Mouse (Mus musculus) CH12.LX (cell line): Measurements from ENCODE around the gene Samd3. TPM values are rescaled to one million over a fixed set of nuclear protein-coding genes. Genes with fewer than 3 reads are reported as not detected.

ENCODE experiments used
- DNase-seq: peaks from one replicate; pipeline ENCODE4 v3.0.0-alpha.2; 2013; ENCODE audit errors: extremely low read depth
- H3K27ac ChIP-seq: 2 replicates; pipeline ENCODE4 v1.5.1; 2012; ENCODE audit warnings: low read depth, mild to moderate bottlenecking, control low read depth, moderate library complexity; ENCODE audit not compliant: insufficient read depth
- H3K27me3 ChIP-seq: replicated peaks from 2 replicates; pipeline ENCODE3; 2012; ENCODE audit warnings: inconsistent platforms
- H3K36me3 ChIP-seq, 2 experiments: replicated peaks in 1 of 2; 2 replicates each; pipeline versions ENCODE3 to v1.6.1; 2012; ENCODE audit warnings: inconsistent platforms in 1 of 2, low read length in 1 of 2, mild to moderate bottlenecking in 1 of 2, mixed read lengths in 1 of 2, moderate library complexity in 1 of 2; ENCODE audit not compliant: control insufficient read depth in 1 of 2, insufficient read depth in 1 of 2
- H3K4me1 ChIP-seq, 2 experiments: 2 replicates each; pipeline ENCODE4 v1.6.1; 2012; ENCODE audit warnings: inconsistent platforms in 1 of 2, moderate library complexity in 1 of 2; ENCODE audit not compliant: insufficient read depth in 2 of 2, control insufficient read depth in 1 of 2
- H3K4me2 ChIP-seq: 2 replicates; pipeline ENCODE4 v1.6.1; 2012; ENCODE audit warnings: low read depth, mild to moderate bottlenecking, control low read depth; ENCODE audit not compliant: poor library complexity, insufficient read depth, severe bottlenecking
- H3K4me3 ChIP-seq, 3 experiments: fragments of 150-350 bp in 1 of 3; sonication (generic) in 1 of 3; replicated peaks in 1 of 3; 2 replicates each; pipeline versions ENCODE3 to v1.5.1; 2011 to 2012; ENCODE audit warnings: low read depth in 2 of 3, low read length in 2 of 3, mild to moderate bottlenecking in 2 of 3, moderate library complexity in 2 of 3, control low read depth in 1 of 3, improper control_type of control experiment in 1 of 3, inconsistent platforms in 1 of 3, mixed read lengths in 1 of 3; ENCODE audit not compliant: poor library complexity in 1 of 3
- H3K79me2 ChIP-seq: replicated peaks from 2 replicates; pipeline ENCODE4 v1.6.1; 2012; ENCODE audit warnings: mild to moderate bottlenecking, moderate library complexity; ENCODE audit not compliant: control insufficient read depth, poor library complexity, insufficient read depth, severe bottlenecking; ENCODE audit errors: extremely low read depth
- H3K9ac ChIP-seq: 2 replicates; pipeline ENCODE4 v1.6.1; 2012; ENCODE audit warnings: low read depth, mild to moderate bottlenecking, control low read depth, moderate library complexity; ENCODE audit not compliant: insufficient read depth
- H3K9me3 ChIP-seq: replicated peaks from 2 replicates; pipeline ENCODE3; 2012; ENCODE audit warnings: low read length, inconsistent platforms, mixed read lengths
- BHLHE40 ChIP-seq: IDR thresholded peaks from 2 replicates; pipeline ENCODE4 v1.6.1; 2011; ENCODE audit warnings: mild to moderate bottlenecking, low read depth, low read length, improper control_type of control experiment
- CHD2 ChIP-seq: IDR thresholded peaks from 2 replicates; pipeline ENCODE4 v1.6.1; 2011; ENCODE audit warnings: low read length, improper control_type of control experiment
- CTCF ChIP-seq, 2 experiments: IDR thresholded peaks in 1 of 2; conservative IDR thresholded peaks in 1 of 2; 2 replicates each; pipeline ENCODE4 v1.5.1; 2011 to 2012; ENCODE audit warnings: low read depth in 2 of 2, low read length in 2 of 2, improper control_type of control experiment in 1 of 2, inconsistent platforms in 1 of 2, mild to moderate bottlenecking in 1 of 2, moderate library complexity in 1 of 2
- E2F4 ChIP-seq: IDR thresholded peaks from 2 replicates; pipeline ENCODE4 v1.6.1; 2011; ENCODE audit warnings: low read depth, low read length, improper control_type of control experiment; ENCODE audit not compliant: insufficient replicate concordance
- ETS1 ChIP-seq: conservative IDR thresholded peaks from 2 replicates; pipeline ENCODE4 v1.6.1; 2012; ENCODE audit warnings: low read depth, mild to moderate bottlenecking, inconsistent platforms, low read length, improper control_type of control experiment, moderate library complexity
- GABPA ChIP-seq: IDR thresholded peaks from 2 replicates; pipeline ENCODE4 v1.6.1; 2012; ENCODE audit warnings: low read depth, low read length, improper control_type of control experiment, inconsistent platforms; ENCODE audit not compliant: insufficient replicate concordance
- IRF4 ChIP-seq: IDR thresholded peaks from 2 replicates; pipeline ENCODE4 v1.6.1; 2014; ENCODE audit warnings: low read depth, mild to moderate bottlenecking, inconsistent platforms, low read length, improper control_type of control experiment
- JUN ChIP-seq: IDR thresholded peaks from 2 replicates; pipeline ENCODE4 v1.6.1; 2011; ENCODE audit warnings: low read depth, mild to moderate bottlenecking, low read length, improper control_type of control experiment, moderate library complexity; ENCODE audit not compliant: insufficient read depth
- JUND ChIP-seq: conservative IDR thresholded peaks from 2 replicates; pipeline ENCODE4 v1.6.1; 2011; ENCODE audit warnings: low read depth, low read length, improper control_type of control experiment
- KAT2A ChIP-seq: IDR thresholded peaks from 2 replicates; pipeline ENCODE4 v1.6.1; 2012; ENCODE audit warnings: low read length, improper control_type of control experiment, inconsistent platforms; ENCODE audit not compliant: insufficient replicate concordance
- MAFK ChIP-seq: IDR thresholded peaks from 2 replicates; pipeline ENCODE4 v1.6.1; 2011; ENCODE audit warnings: low read length, improper control_type of control experiment; ENCODE audit not compliant: insufficient replicate concordance
- MAX ChIP-seq: IDR thresholded peaks from 2 replicates; pipeline ENCODE4 v1.6.1; 2011; ENCODE audit warnings: low read length, improper control_type of control experiment
- MAZ ChIP-seq: IDR thresholded peaks from 2 replicates; pipeline ENCODE4 v1.6.1; 2012; ENCODE audit warnings: low read depth, mild to moderate bottlenecking, inconsistent platforms, low read length, improper control_type of control experiment, moderate library complexity
- MEF2A ChIP-seq: IDR thresholded peaks from 2 replicates; pipeline ENCODE4 v1.6.1; 2014; ENCODE audit warnings: low read depth, mild to moderate bottlenecking, inconsistent platforms, low read length, improper control_type of control experiment, borderline replicate concordance
- MXI1 ChIP-seq: IDR thresholded peaks from 2 replicates; pipeline ENCODE4 v1.6.1; 2011; ENCODE audit warnings: mild to moderate bottlenecking, low read depth, low read length, improper control_type of control experiment
- MYC ChIP-seq: IDR thresholded peaks from 2 replicates; pipeline ENCODE4 v1.6.1; 2011; ENCODE audit warnings: low read depth, mild to moderate bottlenecking, improper control_type of control experiment, low read length
- NELFE ChIP-seq: IDR thresholded peaks from 2 replicates; pipeline ENCODE4 v1.6.1; 2011; ENCODE audit warnings: low read depth, low read length, improper control_type of control experiment
- NRF1 ChIP-seq: IDR thresholded peaks from 2 replicates; pipeline ENCODE4 v1.6.1; 2014; ENCODE audit warnings: low read depth, mild to moderate bottlenecking, inconsistent platforms, low read length, improper control_type of control experiment, moderate library complexity
- POLR2A ChIP-seq: IDR thresholded peaks from 2 replicates; pipeline ENCODE4 v1.6.1; 2011; ENCODE audit warnings: low read depth, mild to moderate bottlenecking, improper control_type of control experiment, low read length
- SIN3A ChIP-seq: IDR thresholded peaks from 2 replicates; pipeline ENCODE4 v1.6.1; 2012; ENCODE audit warnings: low read length, improper control_type of control experiment, inconsistent platforms
- SMC3 ChIP-seq: IDR thresholded peaks from 2 replicates; pipeline ENCODE4 v1.6.1; 2011; ENCODE audit warnings: low read depth, low read length, improper control_type of control experiment
- USF1 ChIP-seq: IDR thresholded peaks from 2 replicates; pipeline ENCODE4 v1.6.1; 2014; ENCODE audit warnings: low read depth, mild to moderate bottlenecking, inconsistent platforms, low read length, improper control_type of control experiment
- USF2 ChIP-seq: conservative IDR thresholded peaks from 2 replicates; pipeline ENCODE4 v1.6.1; 2011; ENCODE audit warnings: low read depth, low read length, improper control_type of control experiment
- ZC3H11A ChIP-seq: IDR thresholded peaks from 2 replicates; pipeline ENCODE4 v1.6.1; 2012; ENCODE audit warnings: low read depth, mild to moderate bottlenecking, inconsistent platforms, low read length, improper control_type of control experiment
- ZKSCAN1 ChIP-seq: IDR thresholded peaks from 2 replicates; pipeline ENCODE4 v1.6.1; 2012; ENCODE audit warnings: low read depth, inconsistent platforms, low read length, improper control_type of control experiment, borderline replicate concordance
- ZNF384 ChIP-seq: IDR thresholded peaks from 2 replicates; pipeline ENCODE4 v1.6.1; 2012; ENCODE audit warnings: low read depth, low read length, improper control_type of control experiment, inconsistent platforms
- dilution Hi-C: fragments of 300-500 bp; cut with MboI; formaldehyde crosslinking; loops from 2 replicates; pipeline ENCODE4 v1.14.3; 2020; ENCODE audit warnings: low sequenced_read_pairs; ENCODE audit not compliant: extremely low pct_unique_long_range_greater_than_20kb, extremely low pct_ligation_motif_present
- in situ Hi-C: fragments of 300-500 bp; cut with MboI; formaldehyde crosslinking; loops from 3 replicates; pipeline ENCODE4 v1.14.3; 2019; ENCODE audit warnings: low sequenced_read_pairs, low pct_ligation_motif_present, low pct_unique_long_range_greater_than_20kb, mixed read lengths
- polyA plus RNA-seq: library from polyadenylated mRNA; unstranded; fragments of >175 nt; gene quantifications from 2 replicates; pipeline ENCODE4 v1.2.1, GENCODE M21; 2012; ENCODE audit warnings: low read depth; ENCODE audit not compliant: insufficient read length
- total RNA-seq, 2 experiments: library from RNA; depleted of rRNA; stranded (reverse); fragments of 300-350 nt in 1 of 2; fragments of >200 nt in 1 of 2; gene quantifications; 2 replicates each; pipeline ENCODE4 v1.2.3; 2012 to 2014

The Samd3 gene
- total RNA-seq (2012; rRNA removed) (not detected in 2 replicates), total RNA-seq (2014; rRNA removed) (not detected in 2 replicates), polyA plus RNA-seq (not detected in 2 replicates)

GRCm38 (mm10) chr10:26229488-26229887 is at the start of gene Samd3:
Gene Samd3, plus strand, starts transcription at chr10:26229707.
- Histone ChIP-seq H3K4me2 (no peak within 1 kb of the TSS), H3K4me3 (no peak within 1 kb of the TSS), H3K4me1 (no peaks in the 10 kb centered on the region), H3K9me3 (no peaks in the 10 kb centered on the region), H3K27ac (no peak within 1 kb of the TSS), H3K36me3 (no peaks in the 10 kb centered on the region), H3K27me3 (no peaks in the 10 kb centered on the region)
- dilution Hi-C loops: no loop called here
- in situ Hi-C loops: no loop called here
- DNase-seq: no peak
- TF ChIP-seq KAT2A (no peak), BHLHE40 (no peak), ZC3H11A (no peak), MXI1 (no peak), E2F4 (no peak), ETS1 (no peak), CTCF (conservative IDR thresholded peaks at IDR 0.05 in 1 of 2, IDR thresholded peaks at IDR 0.05 in 1 of 2; ENCODE audit: low read depth in 2 of 2, low read length in 2 of 2) (no peak), MAX (no peak)
- TF ChIP-seq, all 38 proteins: peak for 0
- H3K79me2 ChIP-seq: no peaks in the 10 kb centered on the region
- H3K9ac ChIP-seq: no peak within 1 kb of the TSS

- in situ Hi-C loops: no loop called here
Observed at GRCm38 (mm10) chr10:26185289-26185688, 44.2 kb upstream of the Samd3 start.

GRCm38 (mm10) chr10:26190811-26191210 is 38.7 kb upstream of the Samd3 start:
- Histone ChIP-seq H3K36me3 (no peaks in the 10 kb centered on the region), H3K27ac (no peak overlapping the region), H3K9ac (no peak overlapping the region), H3K79me2 (no peaks in the 10 kb centered on the region), H3K9me3 (no peaks in the 10 kb centered on the region), H3K4me2 (no peak overlapping the region), H3K27me3 (no peaks in the 10 kb centered on the region), H3K4me3 (no peak overlapping the region), H3K4me1 (0 out of 4 replicates have a peak, but pooled peaks cover 0 to 3% of the 10 kb centered on the region in 2 experiments)
- in situ Hi-C loops: no loop called here
- no peak for DNase-seq
- dilution Hi-C loops: no loop called here
- no peak for TF ChIP-seq POLR2A
- TF ChIP-seq JUN: no peak
- no peak for TF ChIP-seq JUND
- no peak for TF ChIP-seq NELFE
- no peak for TF ChIP-seq MEF2A
- no peak for TF ChIP-seq ZKSCAN1
- no peak for TF ChIP-seq MYC
- no peak for TF ChIP-seq IRF4
- TF ChIP-seq ZC3H11A: no peak
- TF ChIP-seq E2F4: no peak
- no peak for TF ChIP-seq MAFK
- TF ChIP-seq SMC3: no peak
- TF ChIP-seq SIN3A: no peak
- no peak for TF ChIP-seq BHLHE40
- no peak for TF ChIP-seq GABPA
- TF ChIP-seq USF1: no peak

More at GRCm38 (mm10) chr10:26185289-26185688, 44.2 kb upstream of the Samd3 start:
- TF ChIP-seq POLR2A (no peak), ZNF384 (no peak), MAZ (no peak), NELFE (no peak), E2F4 (no peak), BHLHE40 (no peak), MYC (no peak), CHD2 (no peak), MAX (no peak), NRF1 (no peak), USF2 (no peak), JUND (no peak), ZKSCAN1 (no peak), ETS1 (no peak), MXI1 (no peak)
- no peak for DNase-seq
- H3K36me3 ChIP-seq: no peaks in the 10 kb centered on the region
- H3K4me1 ChIP-seq: no peaks in the 10 kb centered on the region
- dilution Hi-C loops: no loop called here
- no peak overlapping the region for H3K4me3 ChIP-seq
- H3K27me3 ChIP-seq: no peaks in the 10 kb centered on the region
- H3K79me2 ChIP-seq: no peaks in the 10 kb centered on the region
- H3K27ac ChIP-seq: no peak overlapping the region
- H3K9me3 ChIP-seq: no peaks in the 10 kb centered on the region
- no peak overlapping the region for H3K9ac ChIP-seq
- no peak overlapping the region for H3K4me2 ChIP-seq
